18 mouse cellular contexts compared by ENCODE assay signal in genomic region chr3:27554325-27554724, GRCm38 (mm10).
"Had no signal": no experiment of that assay in that cellular context is flagged by ENCODE, and none has a peak within 500 bp of the region (broad histone marks: within the 10 kb centered on the region; RNA-seq: fewer than 3 reads in every experiment).

No protein-coding gene starts in this region.

- H3K4me1 ChIP-seq: midbrain, embryonic 12.5 days; neural tube, embryonic 13.5 days; neural tube, embryonic 15.5 days had no signal

- H3K27ac ChIP-seq: midbrain, embryonic 10.5 days; midbrain, embryonic 12.5 days; neural tube, embryonic 13.5 days; neural tube, embryonic 15.5 days had no signal

- H3K9ac ChIP-seq: lung, embryonic 14.5 days; midbrain, embryonic 12.5 days; neural tube, embryonic 13.5 days; neural tube, embryonic 15.5 days had no signal

- H3K4me3 ChIP-seq: midbrain, embryonic 10.5 days; midbrain, embryonic 12.5 days; myocyte; neural tube, embryonic 13.5 days; neural tube, embryonic 15.5 days had no signal

- DNase-seq: lung, embryonic 14.5 days; lung, postnatal 10 days; lung, postnatal 4 days; midbrain, embryonic 14.5 days; retina, postnatal 1 day; right cerebral cortex, adult 18-20 months; right cerebral cortex, postnatal 25 days; right cerebral cortex, postnatal 4 days; spleen, adult 18-20 months; thymus, adult 18-20 months; thymus, postnatal 14 days; thymus, postnatal 36 days had no signal

- H3K4me2 ChIP-seq: lung, embryonic 14.5 days; midbrain, embryonic 12.5 days; neural tube, embryonic 13.5 days; neural tube, embryonic 15.5 days had no signal

- H3K27me3 ChIP-seq: midbrain, embryonic 12.5 days; neural tube, embryonic 13.5 days; neural tube, embryonic 15.5 days had no signal

- H3K36me3 ChIP-seq: midbrain, embryonic 12.5 days; neural tube, embryonic 15.5 days had no signal

- H3K9me3 ChIP-seq: midbrain, embryonic 10.5 days; midbrain, embryonic 12.5 days; neural tube, embryonic 13.5 days; neural tube, embryonic 15.5 days had no signal

- ATAC-seq: midbrain, embryonic 16.5 days had no signal
